Mouse (Mus musculus) layer of hippocampus, adult 18-20 months (tissue): ENCODE results near the gene Iffo2. TPM values are rescaled to one million over a fixed set of nuclear protein-coding genes. Genes with fewer than 3 reads are reported as not detected.

Source experiments
- DNase-seq, 2 experiments: peaks; one replicate each; pipeline ENCODE4 v3.0.0; 2022; ENCODE audit warnings: low spot score in 2 of 2
- total RNA-seq, 2 experiments: library from RNA; stranded (reverse); gene quantifications; 2 replicates each; pipeline ENCODE4 v1.2.3; 2021

The Iffo2 gene
- total RNA-seq, 2 experiments from 2014 or later, result 18.6 to 19.2 TPM

DNA sequence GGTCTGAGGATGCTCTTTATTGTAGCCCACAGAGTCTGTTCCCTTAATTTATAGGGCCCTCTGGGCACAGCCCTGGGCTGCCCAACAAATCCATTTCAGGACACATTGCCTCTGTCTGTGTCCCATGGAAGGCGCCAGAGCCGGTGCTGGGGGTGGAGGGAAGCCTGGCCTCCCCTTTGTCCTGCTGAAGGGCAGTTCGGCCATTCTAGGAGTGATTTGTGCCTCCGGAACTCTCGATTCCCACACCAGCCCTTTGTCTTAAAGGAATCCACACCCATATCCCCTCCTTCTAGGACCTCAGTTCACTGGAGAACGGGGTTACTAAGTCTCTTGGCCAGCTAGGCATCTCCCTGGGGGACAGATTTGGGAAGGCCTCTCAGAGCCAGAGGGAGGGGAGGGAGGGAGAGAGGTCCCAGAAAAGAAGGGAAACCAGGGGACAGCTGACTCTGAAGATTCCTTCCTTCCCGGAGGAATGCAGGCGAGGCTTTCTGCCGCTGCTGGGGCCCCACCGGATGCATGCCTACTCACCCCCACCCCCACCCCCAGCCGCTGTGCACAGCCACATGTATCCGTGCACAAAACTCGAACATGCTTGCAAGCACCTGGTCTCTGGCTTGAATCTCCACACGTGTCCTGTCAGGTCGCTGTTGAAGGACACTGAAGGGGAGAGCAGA, 50.5 kb downstream of the Iffo2 start:
- DNase-seq, result no peak

- DNase-seq, result no peak
These were observed 51.2 kb downstream of the Iffo2 start for GRCm38 (mm10) chr4:139581427-139582051.

DNA sequence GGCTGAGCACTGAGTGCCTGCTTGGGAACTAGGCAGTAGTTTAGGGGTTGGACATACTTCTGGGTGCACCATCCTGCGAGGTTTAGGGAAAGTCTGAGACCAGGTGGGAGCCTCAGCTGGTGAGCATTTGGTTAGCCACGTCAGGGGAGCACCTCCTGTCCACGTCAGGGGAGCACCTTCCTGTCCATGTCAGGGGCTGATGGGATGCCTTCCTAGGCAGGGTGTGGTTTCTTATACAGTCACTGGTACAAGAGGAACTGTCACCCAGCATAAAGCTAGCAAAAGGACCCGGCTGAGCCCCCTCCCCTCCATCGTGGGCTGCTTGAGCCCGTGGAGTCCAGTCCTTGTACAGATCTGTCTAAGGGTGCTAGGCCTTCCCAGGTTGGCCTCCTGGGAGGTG, 52.0 kb downstream of the Iffo2 start:
- no peak for DNase-seq

DNA sequence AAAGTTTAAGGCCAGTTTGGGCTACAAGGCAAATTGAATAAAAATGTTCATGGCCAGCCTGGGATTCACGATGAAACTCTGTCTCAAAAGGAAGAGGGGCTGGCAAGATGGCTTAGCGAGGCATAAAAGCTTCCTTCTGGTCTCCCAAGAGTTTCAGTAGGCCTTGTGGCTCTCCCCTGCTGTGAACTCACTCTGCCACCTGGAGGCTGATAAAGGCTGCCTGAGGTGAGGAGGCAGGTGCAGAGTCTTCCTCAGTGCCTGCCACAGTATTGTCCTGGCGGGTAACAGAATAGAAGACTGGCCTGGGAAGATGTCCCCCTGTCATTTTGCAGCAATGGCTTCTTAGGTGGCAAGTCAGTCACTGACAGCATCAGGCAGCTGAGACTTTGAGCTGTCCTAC, 52.6 kb downstream of the Iffo2 start:
- DNase-seq, result no peak

DNA sequence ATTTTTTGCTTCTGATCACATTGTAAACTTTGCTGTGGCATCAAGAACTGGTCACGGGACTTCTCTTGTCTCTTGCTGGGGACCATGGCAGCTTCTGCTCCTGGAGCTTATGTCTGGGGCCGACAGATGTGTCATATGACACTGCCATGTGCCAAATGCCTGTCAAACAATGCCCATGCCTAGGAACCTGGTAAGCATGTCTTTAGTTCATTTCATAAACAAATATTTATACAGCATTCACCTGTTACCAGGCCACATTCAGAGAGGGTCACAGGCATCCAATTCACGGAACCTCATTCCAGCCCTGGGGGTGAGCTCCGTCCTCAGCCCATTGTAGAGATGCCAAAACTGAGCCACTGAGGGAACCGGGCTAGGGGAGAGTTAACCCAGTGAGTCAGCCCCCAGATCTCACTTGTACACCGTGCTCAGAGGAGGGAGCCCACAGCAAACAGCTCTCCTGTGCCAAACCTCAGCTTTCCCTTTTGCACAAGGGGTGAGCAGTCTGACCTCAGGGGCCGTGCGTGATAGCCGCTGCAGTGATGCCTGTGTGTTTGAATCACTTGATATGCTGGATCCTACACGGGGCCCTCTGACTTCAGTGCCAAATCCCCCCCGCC, 53.4 kb downstream of the Iffo2 start:
- no peak for DNase-seq

- DNase-seq, result no peak
These were observed 54.4 kb downstream of the Iffo2 start for GRCm38 (mm10) chr4:139584704-139585103.

DNA sequence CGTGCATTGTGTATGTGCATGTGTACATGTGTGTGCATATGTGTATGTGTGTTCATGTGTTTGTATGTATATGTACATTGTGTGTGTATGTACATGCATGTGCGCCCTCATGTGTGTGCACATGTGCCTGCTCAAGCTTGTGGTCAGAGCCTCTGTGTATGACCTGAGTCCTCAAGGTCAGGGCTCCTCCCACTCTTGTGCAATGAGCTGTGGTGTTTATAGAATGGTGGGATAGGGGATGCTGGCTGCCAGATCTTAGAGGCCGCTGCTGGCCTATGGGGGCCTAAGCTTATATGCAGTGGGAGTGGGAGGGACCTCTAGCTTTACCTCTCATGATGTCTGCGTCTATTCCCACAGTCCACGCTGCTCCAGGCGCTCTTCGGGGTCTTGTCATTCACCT, 55.4 kb downstream of the Iffo2 start:
- DNase-seq, result no peak

- no peak for DNase-seq
These were observed 57.0 kb downstream of the Iffo2 start for GRCm38 (mm10) chr4:139587370-139587769.

- no peak for DNase-seq
These were observed 57.4 kb downstream of the Iffo2 start for GRCm38 (mm10) chr4:139587773-139588172.

DNA sequence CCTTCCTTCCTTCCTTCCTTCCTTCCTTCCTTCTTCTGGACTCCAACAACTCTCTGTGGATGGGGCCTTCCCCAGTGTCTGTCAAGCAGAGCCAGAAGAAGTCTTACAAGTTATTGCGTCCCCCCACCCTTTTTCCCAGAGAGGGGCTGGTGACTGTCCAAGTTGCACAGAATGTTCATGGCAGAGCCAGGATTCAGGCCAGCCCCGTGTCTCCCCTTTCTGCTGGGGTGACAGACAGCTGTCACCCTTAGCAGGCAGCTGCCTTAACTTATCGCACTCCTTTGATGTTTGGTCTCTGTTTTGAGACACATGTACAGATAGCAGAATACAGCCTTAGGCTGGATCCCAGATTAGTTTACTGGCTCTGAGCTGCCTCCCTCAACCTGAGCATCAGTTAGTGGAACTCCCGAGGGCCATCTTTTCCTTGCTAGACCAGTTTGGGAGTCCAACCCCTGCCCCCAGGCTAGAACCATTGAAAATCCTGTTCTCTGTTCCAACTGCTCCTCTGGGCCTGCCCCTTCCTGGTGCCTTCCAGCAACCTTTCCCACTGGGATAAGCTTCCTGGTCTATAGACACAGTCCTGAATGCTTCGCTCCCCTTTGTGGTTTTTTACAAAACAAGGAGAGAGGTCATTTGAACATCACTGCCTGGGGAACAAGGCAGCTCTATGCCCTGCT, 59.1 kb downstream of the Iffo2 start:
- DNase-seq, result no peak

- DNase-seq, result no peak
These were observed 60.1 kb downstream of the Iffo2 start for GRCm38 (mm10) chr4:139590446-139590845.

GRCm38 (mm10) chr4:139592895-139593294, 62.5 kb downstream of the Iffo2 start:
- DNase-seq, result no peak

- no peak for DNase-seq
These were observed 63.0 kb downstream of the Iffo2 start for GRCm38 (mm10) chr4:139593383-139593782.

DNA sequence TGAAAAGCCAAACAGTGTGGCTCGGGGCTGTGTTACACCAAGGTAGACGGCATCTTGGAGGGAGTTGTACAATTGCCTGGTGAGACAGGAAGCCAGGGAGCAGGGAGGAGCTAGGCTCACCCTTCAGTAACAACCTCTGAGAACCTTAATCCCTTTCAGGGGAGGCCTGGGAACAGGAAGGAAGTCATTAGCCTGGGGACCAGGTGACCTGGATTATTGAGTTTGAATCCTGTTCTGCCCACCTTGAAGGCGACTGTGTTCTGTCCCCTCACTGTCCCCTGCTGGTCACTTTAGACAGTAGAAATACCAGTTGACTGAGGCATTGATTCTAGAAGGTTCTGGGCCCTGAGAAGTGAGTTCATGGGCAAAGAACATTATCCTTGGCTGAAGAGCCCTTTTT, 63.7 kb downstream of the Iffo2 start:
- no peak for DNase-seq

DNA sequence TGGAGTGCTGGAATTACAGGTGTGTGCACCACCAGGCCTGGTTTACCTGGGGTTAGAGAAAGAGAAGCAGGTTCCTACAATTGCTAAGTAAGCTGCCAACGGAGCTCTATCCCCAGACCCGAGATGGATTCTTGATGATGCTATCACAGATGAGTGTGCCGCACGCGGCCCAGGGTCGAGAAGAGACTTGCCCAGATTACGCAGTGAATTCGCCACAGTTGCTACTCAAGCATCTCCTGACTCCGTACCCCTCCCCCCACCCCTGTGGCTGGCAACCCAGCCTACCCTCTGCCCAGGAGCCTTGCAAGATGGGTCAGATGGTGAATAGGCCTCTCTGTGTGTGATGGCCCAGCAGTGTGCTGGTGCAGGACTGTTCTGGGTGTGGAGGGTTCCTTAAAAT, 66.4 kb downstream of the Iffo2 start:
- DNase-seq, result no peak

DNA sequence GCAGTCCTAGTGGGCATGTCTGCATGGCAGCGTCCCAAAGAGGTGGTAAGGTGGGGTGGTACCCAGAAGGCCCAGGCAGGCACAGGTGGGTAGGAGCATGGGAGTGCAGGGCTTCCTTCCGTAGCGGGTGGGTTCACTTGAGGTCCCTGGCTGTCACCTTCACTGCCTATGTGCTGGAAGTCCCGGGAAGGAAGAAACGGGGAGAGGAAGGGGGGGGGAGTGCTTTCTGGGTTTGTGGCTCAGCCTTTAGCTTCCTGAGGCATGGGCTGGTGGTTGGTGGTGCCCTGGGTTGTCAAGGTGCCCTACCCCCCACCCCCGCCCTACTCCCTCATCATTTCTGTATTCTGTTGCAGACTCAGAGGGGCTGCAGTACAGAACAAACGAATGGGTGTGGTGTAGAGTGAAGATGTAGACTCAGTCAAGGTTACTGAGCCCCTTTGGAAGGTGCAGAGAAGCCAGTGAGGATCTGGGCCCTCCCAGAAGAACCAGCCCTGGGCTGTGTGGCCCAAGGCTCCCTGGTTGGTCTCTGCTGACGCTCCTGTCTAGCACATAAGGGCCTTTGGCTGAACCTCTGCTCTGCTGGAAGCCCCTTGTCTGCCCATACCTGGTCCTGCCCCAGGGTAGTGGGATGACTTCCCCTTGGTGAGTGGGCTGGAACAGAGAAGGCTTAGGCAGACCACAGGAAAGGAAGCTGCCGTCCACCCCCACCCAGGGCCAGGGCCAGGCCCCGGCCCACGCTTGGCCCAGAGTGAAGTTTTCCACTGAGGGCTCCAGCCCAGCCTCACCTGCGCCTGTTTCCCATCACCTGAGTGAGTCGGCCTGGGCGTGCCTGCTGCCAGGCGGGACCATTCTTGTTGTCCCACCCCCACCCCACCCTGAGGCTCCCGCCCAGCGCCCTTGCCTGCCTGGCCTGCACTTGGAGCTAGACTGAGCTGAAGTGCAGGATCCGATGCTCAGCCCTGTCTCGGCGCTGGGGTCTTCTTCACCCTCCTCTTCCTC, 67.2 kb downstream of the Iffo2 start:
- DNase-seq, result no peak

DNA sequence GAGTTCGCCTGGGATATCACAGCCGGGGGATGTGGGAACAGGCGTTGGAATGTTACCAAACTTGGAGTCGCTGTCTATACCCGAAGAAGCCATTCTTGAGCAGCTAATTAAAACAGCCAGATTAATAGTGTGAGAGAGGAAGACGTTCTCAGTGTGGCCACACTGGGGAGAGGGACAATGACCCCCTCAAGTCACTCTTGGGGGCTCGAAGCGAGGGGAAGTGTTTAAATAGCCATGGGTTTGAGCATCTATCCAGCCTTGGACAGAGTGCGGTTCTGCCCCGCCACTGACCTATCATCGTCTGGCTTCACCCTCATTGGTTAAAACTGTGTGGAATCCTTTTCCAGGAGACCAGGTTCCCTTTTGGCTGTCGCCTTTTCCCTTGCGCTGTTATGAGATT, 68.0 kb downstream of the Iffo2 start:
- DNase-seq, result no peak

- DNase-seq, result peak; percentile 43 to 46
These were observed 68.7 kb downstream of the Iffo2 start for GRCm38 (mm10) chr4:139598950-139599518.

- no peak for DNase-seq
These were observed 71.4 kb downstream of the Iffo2 start for GRCm38 (mm10) chr4:139601519-139602356.
